Mouse (Mus musculus): ENCODE results near the gene Slc9a9. TPM values are rescaled to one million over a fixed set of nuclear protein-coding genes. Genes with fewer than 3 reads are reported as not detected.

Slc9a9 gene
- 2.4 TPM for polyA plus RNA-seq (2014; fragmentation: Illumina TruSeq; extraction: RNeasy Lipid Tissue Mini Kit (QIAGEN cat#74804); ENCODE audit: low read depth, low replicate concordance)

GRCm38 (mm10) chr9:94669791-94670577 lies at the start of gene Slc9a9:
TSS of gene Slc9a9 (plus strand) at chr9:94669909.

Other genes with a start within 250 kb of the Slc9a9 start
- 58.5 TPM for gene 1190002N15Rik, start 131.8 kb upstream of the Slc9a9 start, polyA plus RNA-seq (2014; fragmentation: Illumina TruSeq; extraction: RNeasy Lipid Tissue Mini Kit (QIAGEN cat#74804); ENCODE audit: low read depth, low replicate concordance)